Mouse (Mus musculus) gonadal fat pad, adult 2 months (tissue): ENCODE data around the gene Dhx38. TPM values are rescaled to one million over a fixed set of nuclear protein-coding genes. Genes with fewer than 3 reads are reported as not detected.

Experiments
- DNase-seq: peaks from one replicate; pipeline ENCODE4 v3.0.0-alpha.2; 2012; ENCODE audit warnings: low read depth
- polyA plus RNA-seq: library from polyadenylated mRNA; depleted of rRNA; stranded (reverse); fragments of >200 nt; gene quantifications from 2 replicates; pipeline ENCODE4 v1.2.3, GENCODE M21; 2012; rRNA removed

The Dhx38 gene
- polyA plus RNA-seq, 1 experiment, result 14.0 TPM

DNA sequence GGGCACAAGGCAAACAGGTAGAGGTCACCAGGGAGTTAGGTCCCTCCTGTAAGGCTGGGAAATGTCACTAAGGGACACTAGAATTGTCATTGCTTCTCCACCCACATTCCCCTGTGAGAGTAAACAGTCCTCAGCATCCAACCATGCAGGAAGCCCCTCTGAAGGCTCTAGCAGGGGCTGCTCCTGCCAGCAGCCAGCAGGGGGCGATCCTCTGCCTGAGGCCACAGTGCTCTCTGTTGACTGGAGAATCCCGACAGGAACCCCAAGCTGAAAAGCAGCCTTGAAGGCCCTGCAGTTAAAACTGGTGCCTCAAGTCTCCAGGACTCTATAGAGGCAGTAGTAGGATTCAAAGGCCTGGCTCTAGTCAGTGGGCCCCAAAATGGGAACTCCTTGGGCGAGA lies 14.0 kb downstream of the Dhx38 start:
- no peak for DNase-seq

GRCm38 (mm10) chr8:109544049-109544448 lies 21.6 kb downstream of the Dhx38 start:
- DNase-seq, result no peak

DNA sequence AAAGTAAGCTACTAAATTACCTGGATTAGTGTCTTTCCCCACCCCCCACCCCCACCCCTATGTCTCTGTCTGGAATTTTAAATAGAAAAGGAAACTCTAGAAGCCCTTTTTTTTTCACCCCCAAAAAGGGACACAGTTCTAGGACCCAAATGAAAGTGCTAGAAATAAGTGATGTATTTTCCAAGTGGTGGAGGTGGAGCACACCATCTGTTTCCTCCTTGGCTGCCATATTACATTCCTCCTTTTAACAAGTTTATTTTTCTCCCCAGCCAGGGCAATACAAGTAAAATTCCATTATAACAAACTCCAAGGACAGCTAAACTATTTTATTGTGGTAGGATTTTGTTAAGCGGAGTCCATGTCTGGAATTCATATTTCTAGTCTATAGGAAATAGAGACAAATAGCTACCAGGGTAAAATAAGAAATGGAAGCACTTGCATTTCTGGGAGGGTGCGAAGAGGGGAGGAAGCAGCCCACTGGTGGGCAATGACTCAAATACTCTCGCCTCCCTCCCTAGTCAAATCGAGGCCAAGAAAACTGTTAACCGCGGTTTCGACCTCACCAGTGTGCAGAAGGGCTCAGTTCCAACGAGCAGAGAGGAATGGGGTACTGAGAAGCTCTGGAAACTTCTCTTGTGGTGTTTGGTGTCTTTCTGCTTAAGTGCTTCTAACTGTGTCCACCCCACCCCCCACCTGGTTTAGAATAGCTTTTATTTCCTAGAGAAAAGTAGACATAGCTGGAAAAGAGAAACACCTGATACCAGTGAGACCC lies 22.7 kb downstream of the Dhx38 start:
- DNase-seq, result no peak

GRCm38 (mm10) chr8:109542165-109542564 lies 23.5 kb downstream of the Dhx38 start:
- no peak for DNase-seq

GRCm38 (mm10) chr8:109536703-109537102 lies 29.0 kb downstream of the Dhx38 start:
- DNase-seq, result no peak

DNA sequence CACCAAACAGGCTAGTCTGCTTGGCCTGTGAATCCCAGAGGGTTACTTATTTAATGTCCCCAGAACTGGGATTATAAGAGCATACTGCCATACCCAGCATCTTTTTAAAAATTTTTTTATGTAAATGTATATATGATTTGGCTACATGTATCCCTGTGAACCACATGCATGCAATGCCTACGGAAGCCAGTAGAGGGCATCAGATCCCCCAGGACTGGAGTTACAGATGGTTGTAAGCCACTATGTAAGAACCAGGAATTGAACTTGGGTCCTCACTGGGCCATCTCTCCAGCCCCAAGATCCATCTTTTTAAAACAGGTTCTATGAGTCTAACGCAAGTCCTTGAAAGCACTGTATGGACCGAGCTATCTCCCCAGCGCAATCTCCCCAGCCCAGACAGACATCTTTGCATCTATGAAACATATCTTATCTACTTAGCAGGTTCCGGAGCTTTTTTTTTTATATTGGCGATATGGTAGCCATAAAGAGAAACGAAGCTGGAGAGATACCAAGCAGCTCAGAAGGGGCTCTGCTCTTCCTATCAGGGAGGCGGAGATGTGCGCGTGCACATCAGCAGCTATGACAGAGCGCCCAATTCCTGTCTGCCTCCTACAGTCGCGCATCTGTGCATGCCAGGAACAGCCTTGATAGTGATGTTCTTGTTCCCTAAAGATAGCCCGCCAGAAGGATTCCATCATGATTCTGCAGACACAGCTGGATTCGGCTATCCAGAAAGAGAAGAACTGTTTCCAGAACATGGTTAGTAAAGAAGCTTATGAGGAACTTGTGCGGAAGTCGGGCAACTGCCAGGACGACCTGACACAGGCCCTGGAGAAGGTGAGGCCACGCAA lies 30.3 kb downstream of the Dhx38 start:
- DNase-seq, result no peak

GRCm38 (mm10) chr8:109524008-109524407 lies 41.7 kb downstream of the Dhx38 start:
- no peak for DNase-seq

DNA sequence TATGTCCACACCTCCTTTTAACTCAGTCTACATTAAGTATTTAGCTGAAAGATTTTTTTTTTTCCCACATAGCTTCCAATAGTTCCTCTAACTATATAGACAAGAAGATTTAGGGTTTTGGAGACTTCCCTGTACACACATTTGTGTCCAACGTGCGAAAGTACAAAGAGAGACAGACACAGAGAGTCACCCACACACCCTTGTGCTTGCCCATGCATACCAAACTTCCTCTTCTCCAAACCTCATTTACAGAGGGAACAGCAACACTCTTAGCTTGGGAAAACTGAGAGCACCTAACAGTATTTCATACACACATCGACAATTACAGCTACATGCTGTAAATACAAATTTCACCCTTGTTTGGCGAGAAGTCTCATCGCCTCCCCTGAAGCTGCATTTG lies 60.1 kb downstream of the Dhx38 start:
- no peak for DNase-seq

DNA sequence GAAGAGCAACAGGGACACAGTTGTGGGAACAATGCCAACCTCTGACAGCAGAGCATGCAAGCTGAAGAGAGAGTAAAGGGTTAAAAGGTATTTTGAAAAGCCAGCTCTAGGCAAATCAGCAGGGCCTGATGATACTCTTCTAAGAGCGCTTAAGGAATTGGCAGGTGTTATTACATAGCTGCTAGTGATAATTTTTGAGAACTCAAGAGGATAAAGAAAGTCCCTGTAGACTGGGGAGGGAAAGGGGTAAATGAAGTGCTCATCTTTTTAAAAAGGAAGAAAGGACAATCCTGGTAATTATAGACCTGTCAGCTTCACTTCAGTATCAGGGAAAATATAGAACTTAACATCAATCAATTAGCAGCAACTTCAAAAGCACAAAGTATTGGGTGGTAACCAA lies 62.1 kb downstream of the Dhx38 start:
- DNase-seq, result no peak

- no peak for DNase-seq
These were observed 66.5 kb downstream of the Dhx38 start for GRCm38 (mm10) chr8:109499009-109499717.

Other genes with a start within 250 kb of the Dhx38 start
- 0.36 and 0.76 TPM in 2 replicates for gene Pmfbp1, start 71.8 kb downstream of the Dhx38 start, polyA plus RNA-seq
- gene Txnl4b, start within 50 bp of the Dhx38 start, polyA plus RNA-seq, result 7.0 and 8.0 TPM in 2 replicates
- 1,443 and 2,456 TPM in 2 replicates for gene Hp, start 13.3 kb upstream of the Dhx38 start, polyA plus RNA-seq
- gene Dhodh, start 42.8 kb upstream of the Dhx38 start, polyA plus RNA-seq, result 26.9 and 28.9 TPM in 2 replicates
- gene Pkd1l3, start 48.7 kb upstream of the Dhx38 start, polyA plus RNA-seq, result 0.26 and 0.85 TPM in 2 replicates
- 53.2 and 58.4 TPM in 2 replicates for gene Ist1, start 127.4 kb upstream of the Dhx38 start, polyA plus RNA-seq
- gene Zfp821, start 139.7 kb upstream of the Dhx38 start, polyA plus RNA-seq, result 8.2 and 8.4 TPM in 2 replicates
- 14.4 and 15.2 TPM in 2 replicates for gene Atxn1l, start 171.9 kb upstream of the Dhx38 start, polyA plus RNA-seq
- gene Ap1g1, start 212.7 kb upstream of the Dhx38 start, polyA plus RNA-seq, result 44.1 and 44.8 TPM in 2 replicates